Comparison of ENCODE assay signal across 8 mouse cellular contexts in the genomic region with DNA sequence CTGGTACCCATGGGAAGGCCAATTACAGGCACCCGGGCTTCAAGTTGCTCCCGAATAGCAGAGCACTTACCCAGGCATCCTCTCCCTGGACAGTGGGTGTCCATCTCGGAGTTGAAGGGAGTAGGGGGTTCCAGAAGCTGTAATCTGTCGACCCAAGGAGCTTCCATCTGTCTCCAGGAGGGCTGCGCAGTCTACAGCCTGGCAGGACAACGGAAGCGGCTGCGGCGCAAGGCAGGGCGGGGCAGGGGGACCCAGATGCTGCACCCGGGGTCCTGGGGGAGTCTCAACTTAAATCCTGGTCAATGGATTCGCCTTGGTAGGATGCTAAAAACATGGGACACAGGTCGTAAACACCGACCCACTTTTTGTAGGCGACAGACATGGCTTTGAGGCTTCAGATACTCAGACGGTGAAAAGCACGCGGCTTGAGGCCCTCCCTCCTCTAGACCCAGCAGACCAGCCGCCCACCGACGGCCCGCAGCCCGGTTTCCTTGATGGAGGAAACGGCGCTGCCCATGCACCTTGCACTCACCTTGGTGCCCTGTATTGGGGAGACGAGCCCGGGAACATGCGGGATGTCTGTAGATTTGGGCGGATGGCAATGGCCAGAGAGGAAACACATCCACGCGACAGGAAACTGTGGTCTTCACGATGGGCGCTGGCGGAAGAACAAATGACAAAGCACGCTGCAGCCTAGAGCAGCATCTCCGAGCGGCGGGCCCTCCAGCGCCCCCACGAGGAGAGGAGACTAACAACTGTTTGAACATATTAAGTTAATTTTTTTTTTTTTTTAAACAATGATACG. TPM values are rescaled to one million over a fixed set of nuclear protein-coding genes. Genes with fewer than 3 reads are reported as not detected.
DNase-seq lines count a peak whose midpoint lies in the region; ATAC-seq lines count a peak whose summit lies in the region.

No protein-coding gene starts in this region.

- intact Hi-C loops in gastrocnemius, postnatal 36 days (cut with DNase I): no loop called here
- intact Hi-C loops in left cerebral cortex, postnatal 14 days (cut with DNase I): no loop called here

- H3K27ac ChIP-seq in intestine, embryonic 15.5 days: peak overlapping the region; percentile 81

- under 1% methylated on average over 41 of the region's 41 CpGs for WGBS in intestine, embryonic 15.5 days

- H3K4me3 ChIP-seq in intestine, embryonic 15.5 days (replicated peaks): peak overlapping the region; percentile 69

- peak overlapping the region; percentile 65 for H3K4me2 ChIP-seq in intestine, embryonic 15.5 days (replicated peaks)

- H3K9me3 ChIP-seq in intestine, embryonic 15.5 days: no peaks in the 10 kb centered on the region

- DNase-seq in adrenal gland, adult 8-10 months: peak; percentile 77
- DNase-seq in embryo, embryonic 11.5 days (ENCODE audit: low read depth, low spot score): peak; percentile 82
- peak; percentile 70 to 81 for DNase-seq in gastrocnemius, postnatal 36 days
- peak; percentile 90 to 92 for DNase-seq in left cerebral cortex, postnatal 14 days (ENCODE audit: low spot score in 2 of 2)
- peak; percentile 91 for DNase-seq in right cerebral cortex, postnatal 14 days
- DNase-seq in urinary bladder, postnatal 25 days (ENCODE audit: low spot score): peak; percentile 81

- peak overlapping the region; percentile 79 for H3K9ac ChIP-seq in intestine, embryonic 15.5 days

- H3K4me1 ChIP-seq in intestine, embryonic 15.5 days (replicated peaks): peaks cover 18% of the 10 kb centered on the region

- peaks cover 30% of the 10 kb centered on the region for H3K36me3 ChIP-seq in intestine, embryonic 15.5 days

- H3K27me3 ChIP-seq in intestine, embryonic 15.5 days (replicated peaks): no peaks in the 10 kb centered on the region

- peak; percentile 90 for ATAC-seq in intestine, embryonic 15.5 days
- peak; percentile 85 for ATAC-seq in megakaryocyte-erythroid progenitor cell, adult 5-6 weeks (replicated peaks; ENCODE audit: low FRiP score, low TSS enrichment, poor library complexity, severe bottlenecking)

RNA-seq across cellular contexts. Expression of gene Snhg11, which starts 14.4 kb away (rescaled TPM):
- total RNA-seq in adrenal gland, adult 8-10 months (2022): 10 to 100 TPM; 16.5 to 72.5 (median 44.2) TPM
- total RNA-seq in gastrocnemius, postnatal 36 days (2021): under 1 TPM in 1 of 2 experiments, not detected in 1; 0.05 TPM
- 4.8 and 7.0 TPM in 2 replicates for polyA plus RNA-seq in intestine, embryonic 15.5 days (2015; fragmentation: Nextera tagmentation; extraction: Ambion mirVana)
- 100 to 1,000 TPM; 568 to 604 TPM for total RNA-seq in left cerebral cortex, postnatal 14 days (2021)
- total RNA-seq in megakaryocyte-erythroid progenitor cell, adult 5-6 weeks (2014; fragmentation: Nextera tagmentation): not detected in 2 replicates
- not detected in 2 replicates for total RNA-seq in megakaryocyte-erythroid progenitor cell, adult 5-6 weeks (2017)

RNA-seq across cellular contexts. Expression of gene Ralgapb, which starts 48.6 kb away (rescaled TPM):
- total RNA-seq in adrenal gland, adult 8-10 months (2022): 10 to 100 TPM; 70.4 to 97.0 (median 85.3) TPM
- 10 to 100 TPM; 24.1 to 25.5 TPM for total RNA-seq in gastrocnemius, postnatal 36 days (2021)
- 14.3 and 15.0 TPM in 2 replicates for polyA plus RNA-seq in intestine, embryonic 15.5 days (2015; fragmentation: Nextera tagmentation; extraction: Ambion mirVana)
- 10 to 100 TPM; 93.1 to 93.2 TPM for total RNA-seq in left cerebral cortex, postnatal 14 days (2021)
- total RNA-seq in megakaryocyte-erythroid progenitor cell, adult 5-6 weeks (2014; fragmentation: Nextera tagmentation): 32.2 and 52.0 TPM in 2 replicates
- total RNA-seq in megakaryocyte-erythroid progenitor cell, adult 5-6 weeks (2017): 26.3 and 32.6 TPM in 2 replicates

RNA-seq across cellular contexts. Expression of gene Lbp, which starts 54.8 kb away (rescaled TPM):
- 10 to 100 TPM; 17.7 to 53.5 (median 24.9) TPM for total RNA-seq in adrenal gland, adult 8-10 months (2022)
- total RNA-seq in gastrocnemius, postnatal 36 days (2021): 1 to 10 TPM; 4.9 to 8.2 TPM
- polyA plus RNA-seq in intestine, embryonic 15.5 days (2015; fragmentation: Nextera tagmentation; extraction: Ambion mirVana): 5.4 and 5.5 TPM in 2 replicates
- 1 to 10 TPM; 3.4 to 4.5 TPM for total RNA-seq in left cerebral cortex, postnatal 14 days (2021)
- total RNA-seq in megakaryocyte-erythroid progenitor cell, adult 5-6 weeks (2014; fragmentation: Nextera tagmentation): 3.6 TPM in 1 of 2 replicates, not detected in the other
- 1.9 TPM in 1 of 2 replicates, not detected in the other for total RNA-seq in megakaryocyte-erythroid progenitor cell, adult 5-6 weeks (2017)

Comparison
In these comparisons a context has a peak if more than half of its experiments do, and no peak if none do; other contexts are left out.
1. Peak in every context shown above with its lines: DNase-seq, ATAC-seq, H3K4me3 ChIP-seq and H3K27ac ChIP-seq.
2. RNA of gene Snhg11, which starts 14.4 kb away (total RNA-seq): 568 to 604 TPM in left cerebral cortex, postnatal 14 days and 16.5 to 72.5 TPM in adrenal gland, adult 8-10 months; 0.05 TPM in gastrocnemius, postnatal 36 days and not detected in megakaryocyte-erythroid progenitor cell, adult 5-6 weeks; every median in the first group is over 10 times any median in the second.